Mouse (Mus musculus): ENCODE data around the gene Tdrkh. TPM values are rescaled to one million over a fixed set of nuclear protein-coding genes. Genes with fewer than 3 reads are reported as not detected.

The Tdrkh gene
- polyA plus RNA-seq, 1 experiment from 2014 or later = 48.1 TPM

DNA sequence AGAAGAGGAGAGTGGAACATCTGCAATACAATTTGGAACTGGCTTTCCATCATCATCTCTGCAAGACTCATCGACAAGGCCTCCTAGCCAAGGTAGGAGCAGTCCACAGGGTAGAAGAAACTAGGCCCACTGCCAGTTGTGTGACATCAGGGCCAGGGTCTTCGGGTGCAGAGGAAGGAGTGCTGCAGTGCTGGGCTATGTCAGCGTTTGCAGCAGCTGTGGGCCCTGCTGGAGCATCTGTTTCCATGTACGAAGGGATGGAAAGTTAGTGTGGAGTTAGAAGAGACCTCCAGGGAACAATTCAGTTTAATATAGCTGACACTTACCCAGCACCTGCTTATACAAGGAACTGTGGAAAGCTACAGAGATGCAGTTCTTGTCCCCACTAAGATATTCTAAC, 20.0 kb upstream of the Tdrkh start:
- H3K9me3 ChIP-seq (ENCODE audit: control insufficient read depth, low read length) = no peaks in the 10 kb centered on the region
- no peak overlapping the region for H3K4me2 ChIP-seq (ENCODE audit: low read depth)
- H3K4me3 ChIP-seq (ENCODE audit: low read depth, low read length) = no peak overlapping the region
- ATAC-seq (ENCODE audit: insufficient read depth, low FRiP score, low TSS enrichment) (no peak), DNase-seq (ENCODE audit: low spot score) (no peak)
- no peak overlapping the region for H3K9ac ChIP-seq (ENCODE audit: low read length)
- H3K27ac ChIP-seq (ENCODE audit: low read depth, low read length) = no peak overlapping the region
- WGBS = 71% methylated on average over 4 of the region's 4 CpGs
- no peaks in the 10 kb centered on the region for H3K4me1 ChIP-seq (ENCODE audit: control insufficient read depth, insufficient read depth, low read length)
- H3K36me3 ChIP-seq (ENCODE audit: control insufficient read depth, insufficient read depth, low read length) = no peaks in the 10 kb centered on the region
- no peaks in the 10 kb centered on the region for H3K27me3 ChIP-seq (ENCODE audit: control insufficient read depth, insufficient read depth, low read length)

DNA sequence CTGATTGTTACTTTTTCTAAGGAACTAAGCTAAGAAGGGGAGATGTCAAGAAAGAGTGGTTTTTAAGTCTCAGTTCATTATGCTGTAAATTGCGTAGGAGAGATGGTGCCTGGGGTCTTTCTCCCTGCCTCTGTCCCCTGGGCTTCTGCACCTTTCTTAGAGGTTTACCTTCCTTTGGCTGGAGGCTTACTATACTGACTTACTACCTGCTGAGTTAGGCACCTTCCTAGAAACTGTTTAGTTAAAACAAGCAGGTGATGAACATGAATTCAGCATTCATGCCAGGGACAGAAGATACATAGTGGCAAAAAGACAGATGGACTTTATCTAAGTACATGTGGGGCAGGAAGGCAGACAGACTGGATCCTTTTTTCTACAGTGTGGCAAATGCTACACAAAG, 16.7 kb upstream of the Tdrkh start:
- Histone ChIP-seq H3K4me2 (ENCODE audit: low read depth) (no peak overlapping the region), H3K9me3 (ENCODE audit: control insufficient read depth, low read length) (no peaks in the 10 kb centered on the region), H3K36me3 (ENCODE audit: control insufficient read depth, insufficient read depth, low read length) (no peaks in the 10 kb centered on the region), H3K9ac (ENCODE audit: low read length) (no peak overlapping the region), H3K4me1 (ENCODE audit: control insufficient read depth, insufficient read depth, low read length) (peaks cover 8% of the 10 kb centered on the region; the same call in 1 of the 2 replicates), H3K27ac (ENCODE audit: low read depth, low read length) (no peak overlapping the region), H3K4me3 (ENCODE audit: low read depth, low read length) (no peak overlapping the region), H3K27me3 (ENCODE audit: control insufficient read depth, insufficient read depth, low read length) (no peaks in the 10 kb centered on the region)
- ATAC-seq (ENCODE audit: insufficient read depth, low FRiP score, low TSS enrichment) (no peak), DNase-seq (ENCODE audit: low spot score) (no peak)
- WGBS = 84% methylated on average over 1 of the region's 1 CpGs

DNA sequence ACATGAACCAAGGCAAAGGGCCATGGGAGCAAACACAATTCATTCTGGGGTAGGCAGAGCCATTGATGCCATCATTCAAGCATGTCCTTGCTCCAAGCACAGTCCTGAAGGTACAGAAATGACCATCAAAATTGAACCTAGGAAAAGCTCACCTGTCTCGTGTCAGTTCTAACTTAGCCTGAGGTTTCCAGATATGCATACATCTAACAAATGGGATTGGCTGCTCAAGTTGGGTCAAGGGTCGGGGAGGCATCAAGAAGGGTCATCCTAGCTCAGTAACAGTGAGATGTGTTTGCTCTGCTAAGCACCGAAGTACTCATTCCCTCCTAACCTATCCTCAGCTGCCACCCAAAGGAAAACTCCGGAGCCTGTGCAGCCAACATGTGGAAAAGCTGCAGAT, 16.2 kb upstream of the Tdrkh start:
- ATAC-seq (ENCODE audit: insufficient read depth, low FRiP score, low TSS enrichment) = no peak
- Histone ChIP-seq H3K4me3 (ENCODE audit: low read depth, low read length) (no peak overlapping the region), H3K36me3 (ENCODE audit: control insufficient read depth, insufficient read depth, low read length) (no peaks in the 10 kb centered on the region), H3K4me2 (ENCODE audit: low read depth) (no peak overlapping the region), H3K9ac (ENCODE audit: low read length) (no peak overlapping the region), H3K27ac (ENCODE audit: low read depth, low read length) (no peak overlapping the region), H3K4me1 (ENCODE audit: control insufficient read depth, insufficient read depth, low read length) (peaks cover 8% of the 10 kb centered on the region; the same call in 1 of the 2 replicates), H3K9me3 (ENCODE audit: control insufficient read depth, low read length) (no peaks in the 10 kb centered on the region), H3K27me3 (ENCODE audit: control insufficient read depth, insufficient read depth, low read length) (no peaks in the 10 kb centered on the region)
- 83% methylated on average over 4 of the region's 4 CpGs for WGBS
- DNase-seq (ENCODE audit: low spot score) = no peak

- 71% methylated on average over 6 of the region's 6 CpGs for WGBS
- ATAC-seq (ENCODE audit: insufficient read depth, low FRiP score, low TSS enrichment) (no peak), DNase-seq (ENCODE audit: low spot score) (no peak)
- H3K9ac ChIP-seq (ENCODE audit: low read length) = peak within 1 kb of the TSS; percentile 52; the same call in 1 of the 2 replicates
- H3K36me3 ChIP-seq (ENCODE audit: control insufficient read depth, insufficient read depth, low read length) = no peaks in the 10 kb centered on the region
- peak within 1 kb of the TSS; percentile 29 for H3K4me3 ChIP-seq (ENCODE audit: low read depth, low read length)
- H3K27ac ChIP-seq (ENCODE audit: low read depth, low read length) = no peak within 1 kb of the TSS
- peak within 1 kb of the TSS; percentile 59 for H3K4me2 ChIP-seq (ENCODE audit: low read depth)
- H3K4me1 ChIP-seq (ENCODE audit: control insufficient read depth, insufficient read depth, low read length) = peaks cover 8% of the 10 kb centered on the region; the same call in 1 of the 2 replicates
- no peaks in the 10 kb centered on the region for H3K27me3 ChIP-seq (ENCODE audit: control insufficient read depth, insufficient read depth, low read length)
- H3K9me3 ChIP-seq (ENCODE audit: control insufficient read depth, low read length) = no peaks in the 10 kb centered on the region
Observed at GRCm38 (mm10) chr3:94398217-94398616, 14.9 kb upstream of the Tdrkh start, which contains the start of gene Lingo4. Gene Lingo4, plus strand, starts transcription at chr3:94398517.

DNA sequence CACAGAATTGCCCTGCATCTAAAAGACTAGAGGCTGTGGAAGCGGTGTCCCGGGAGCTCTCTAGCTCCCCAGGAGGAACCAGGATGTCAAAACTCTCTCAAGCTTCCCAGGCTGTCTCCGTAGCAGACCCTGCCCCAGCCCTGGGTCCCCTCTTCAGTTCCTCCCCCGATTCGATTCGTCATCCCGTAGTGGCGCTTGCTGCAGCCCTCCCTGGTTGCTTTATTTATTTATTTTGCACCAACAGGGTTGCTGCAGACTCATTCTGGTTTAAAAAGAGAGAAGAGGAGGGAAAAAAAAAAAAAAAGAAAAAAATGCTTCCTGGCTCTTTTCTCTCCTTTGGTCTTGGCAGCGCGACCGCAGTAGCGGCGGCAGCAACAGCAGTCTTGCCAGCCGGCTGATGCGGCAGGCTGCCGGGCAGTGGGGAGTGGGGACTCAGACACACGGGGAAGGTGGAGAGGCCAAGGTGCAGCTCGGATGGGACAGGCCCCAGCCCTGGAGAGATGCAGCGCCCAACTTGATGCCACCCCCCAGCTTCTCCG, 14.1 kb upstream of the Tdrkh start:
- peak overlapping the region; percentile 59 for H3K4me2 ChIP-seq (ENCODE audit: low read depth)
- peaks cover 8% of the 10 kb centered on the region; the same call in 1 of the 2 replicates for H3K4me1 ChIP-seq (ENCODE audit: control insufficient read depth, insufficient read depth, low read length)
- no peaks in the 10 kb centered on the region for H3K9me3 ChIP-seq (ENCODE audit: control insufficient read depth, low read length)
- no peaks in the 10 kb centered on the region for H3K36me3 ChIP-seq (ENCODE audit: control insufficient read depth, insufficient read depth, low read length)
- ATAC-seq (ENCODE audit: insufficient read depth, low FRiP score, low TSS enrichment) (peak; percentile 31; the same call in 1 of the 2 replicates), DNase-seq (ENCODE audit: low spot score) (peak; percentile 66)
- no peak overlapping the region for H3K27ac ChIP-seq (ENCODE audit: low read depth, low read length)
- under 1% methylated on average over 20 of the region's 20 CpGs for WGBS
- peak overlapping the region; percentile 52; the same call in 1 of the 2 replicates for H3K9ac ChIP-seq (ENCODE audit: low read length)
- peak overlapping the region; percentile 29 for H3K4me3 ChIP-seq (ENCODE audit: low read depth, low read length)
- no peaks in the 10 kb centered on the region for H3K27me3 ChIP-seq (ENCODE audit: control insufficient read depth, insufficient read depth, low read length)

DNA sequence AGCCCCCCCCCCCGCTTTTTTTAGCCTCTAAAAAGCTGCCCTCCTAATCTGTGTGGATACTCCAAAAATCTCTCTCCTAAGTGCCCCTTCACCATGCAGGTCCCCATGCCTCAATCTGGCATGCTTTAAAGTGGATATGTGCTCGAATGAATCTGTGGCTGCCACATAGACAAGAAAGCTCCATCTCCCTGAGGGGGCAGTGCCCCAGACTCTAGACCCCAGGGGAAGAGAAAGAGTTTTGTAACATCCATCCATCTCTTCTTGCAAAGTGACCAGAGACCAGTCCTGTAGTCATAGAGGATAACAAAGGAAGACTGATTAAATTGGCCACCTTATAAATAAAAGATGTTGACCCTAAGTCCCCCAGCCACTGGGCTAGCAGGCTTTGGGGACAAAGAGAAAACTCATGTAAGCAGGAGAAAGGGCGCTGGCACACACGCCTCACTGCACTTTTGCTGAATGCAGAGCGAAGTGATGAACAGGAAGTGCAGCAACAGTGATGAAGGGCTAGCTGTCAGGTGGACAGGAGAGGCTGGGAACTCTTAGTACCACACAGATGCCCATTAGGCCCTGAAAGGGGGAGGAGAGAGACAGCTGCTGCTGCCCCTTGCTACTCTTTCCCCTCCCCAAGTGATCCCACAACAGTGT, 13.3 kb upstream of the Tdrkh start:
- ATAC-seq (ENCODE audit: insufficient read depth, low FRiP score, low TSS enrichment) (0 out of 2 replicates have a peak, but pooled peaks have one; percentile 24), DNase-seq (ENCODE audit: low spot score) (peak; percentile 54)
- Histone ChIP-seq H3K4me2 (ENCODE audit: low read depth) (peak overlapping the region; percentile 59), H3K27me3 (ENCODE audit: control insufficient read depth, insufficient read depth, low read length) (no peaks in the 10 kb centered on the region), H3K4me3 (ENCODE audit: low read depth, low read length) (no peak overlapping the region), H3K36me3 (ENCODE audit: control insufficient read depth, insufficient read depth, low read length) (no peaks in the 10 kb centered on the region), H3K9ac (ENCODE audit: low read length) (peak overlapping the region; percentile 52; the same call in 1 of the 2 replicates), H3K9me3 (ENCODE audit: control insufficient read depth, low read length) (no peaks in the 10 kb centered on the region), H3K27ac (ENCODE audit: low read depth, low read length) (no peak overlapping the region), H3K4me1 (ENCODE audit: control insufficient read depth, insufficient read depth, low read length) (peaks cover 12% of the 10 kb centered on the region; the same call in 1 of the 2 replicates)
- WGBS = 25% methylated on average over 5 of the region's 5 CpGs

DNA sequence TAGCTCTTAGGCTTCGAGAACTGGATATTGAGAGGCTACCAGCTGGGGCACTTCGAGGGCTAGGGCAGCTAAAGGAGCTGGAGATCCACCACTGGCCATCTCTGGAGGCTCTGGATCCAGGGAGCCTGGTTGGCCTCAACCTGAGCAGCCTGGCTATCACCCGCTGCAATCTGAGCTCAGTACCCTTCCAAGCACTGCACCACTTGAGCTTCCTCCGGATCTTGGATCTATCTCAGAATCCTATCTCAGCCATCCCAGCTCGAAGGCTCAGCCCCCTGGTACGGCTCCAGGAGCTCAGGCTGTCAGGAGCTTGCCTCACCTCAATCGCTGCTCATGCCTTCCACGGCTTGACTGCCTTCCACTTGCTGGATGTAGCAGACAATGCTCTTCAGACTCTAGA, 10.6 kb upstream of the Tdrkh start:
- no peaks in the 10 kb centered on the region for H3K36me3 ChIP-seq (ENCODE audit: control insufficient read depth, insufficient read depth, low read length)
- ATAC-seq (ENCODE audit: insufficient read depth, low FRiP score, low TSS enrichment) (no peak), DNase-seq (ENCODE audit: low spot score) (no peak)
- H3K4me3 ChIP-seq (ENCODE audit: low read depth, low read length) = no peak overlapping the region
- H3K9me3 ChIP-seq (ENCODE audit: control insufficient read depth, low read length) = no peaks in the 10 kb centered on the region
- H3K4me1 ChIP-seq (ENCODE audit: control insufficient read depth, insufficient read depth, low read length) = peaks cover 12% of the 10 kb centered on the region; the same call in 1 of the 2 replicates
- H3K27ac ChIP-seq (ENCODE audit: low read depth, low read length) = no peak overlapping the region
- H3K9ac ChIP-seq (ENCODE audit: low read length) = no peak overlapping the region
- no peaks in the 10 kb centered on the region for H3K27me3 ChIP-seq (ENCODE audit: control insufficient read depth, insufficient read depth, low read length)
- WGBS = 76% methylated on average over 8 of the region's 8 CpGs
- no peak overlapping the region for H3K4me2 ChIP-seq (ENCODE audit: low read depth)

GRCm38 (mm10) chr3:94404366-94405054, 8.6 kb upstream of the Tdrkh start:
- Histone ChIP-seq H3K27me3 (ENCODE audit: control insufficient read depth, insufficient read depth, low read length) (no peaks in the 10 kb centered on the region), H3K9ac (ENCODE audit: low read length) (no peak overlapping the region), H3K4me1 (ENCODE audit: control insufficient read depth, insufficient read depth, low read length) (peaks cover 9% of the 10 kb centered on the region; the same call in 1 of the 2 replicates), H3K36me3 (ENCODE audit: control insufficient read depth, insufficient read depth, low read length) (no peaks in the 10 kb centered on the region), H3K4me3 (ENCODE audit: low read depth, low read length) (no peak overlapping the region), H3K27ac (ENCODE audit: low read depth, low read length) (no peak overlapping the region), H3K9me3 (ENCODE audit: control insufficient read depth, low read length) (no peaks in the 10 kb centered on the region), H3K4me2 (ENCODE audit: low read depth) (no peak overlapping the region)
- DNase-seq (ENCODE audit: low spot score) (no peak), ATAC-seq (ENCODE audit: insufficient read depth, low FRiP score, low TSS enrichment) (no peak)
- WGBS = 34% methylated on average over 7 of the region's 7 CpGs

Measured in neural tube, embryonic 11.5 days (tissue).